Mouse (Mus musculus): Measurements from ENCODE around the gene Nlgn2.

DNA sequence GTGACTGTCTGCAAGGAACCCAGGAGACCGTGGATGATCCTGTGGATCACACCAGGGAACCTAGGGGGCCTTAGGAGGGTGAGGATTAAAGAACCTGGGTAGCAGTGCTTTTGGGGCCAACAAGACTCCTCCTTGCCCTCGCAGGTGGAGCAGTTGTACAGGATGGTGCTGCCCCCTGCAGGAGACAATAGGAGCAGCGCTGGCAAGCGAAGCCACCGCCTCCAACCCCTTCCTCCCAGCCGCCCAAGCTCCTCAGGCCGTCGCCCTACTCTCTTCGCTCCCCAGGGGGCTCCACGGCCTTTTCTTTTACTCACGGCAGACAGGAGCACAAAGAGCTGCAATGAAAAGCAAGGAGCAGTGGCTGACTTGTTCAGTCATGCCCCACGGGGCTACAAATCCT, 39.3 kb upstream of the Nlgn2 start:
- TF ChIP-seq CTCF (conservative IDR thresholded peaks at IDR 0.05 in 1 of 2, IDR thresholded peaks at IDR 0.05 in 1 of 2; ENCODE audit: low read depth in 2 of 2, low read length in 2 of 2) (peak; percentile 84 to 99), MEF2A (IDR thresholded peaks at IDR 0.05; ENCODE audit: borderline replicate concordance, low read depth, low read length) (peak; percentile 55)
